ENCODE assay signal across 13 mouse cellular contexts in the genomic region with DNA sequence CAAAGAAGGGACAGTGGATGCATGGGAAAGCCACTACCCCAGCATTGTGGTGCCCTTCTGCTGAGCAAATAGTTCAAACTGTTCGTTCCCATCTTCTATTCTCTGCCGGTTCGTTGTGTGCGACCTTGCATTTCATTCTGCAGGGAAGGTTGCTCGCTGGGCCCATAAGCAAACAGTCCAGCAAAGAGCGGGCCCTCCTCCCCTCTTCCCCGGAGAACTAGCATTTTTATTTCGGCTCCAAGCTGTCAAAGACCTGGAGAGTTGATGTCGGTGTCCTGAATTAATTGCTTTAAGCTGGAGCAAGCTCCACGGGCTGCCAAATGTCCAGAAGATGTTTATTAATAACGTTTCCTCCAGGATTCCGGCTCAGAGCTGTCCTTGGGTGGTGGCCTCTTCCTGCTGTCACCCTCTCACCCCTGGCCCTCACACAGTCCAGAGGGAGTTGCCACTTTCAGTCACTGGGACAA. TPM values are rescaled to one million over a fixed set of nuclear protein-coding genes. Genes with fewer than 3 reads are reported as not detected.
DNase-seq lines count a peak whose midpoint lies in the region; ATAC-seq lines count a peak whose summit lies in the region.
"Had no signal": no experiment of that assay in that cellular context is flagged by ENCODE, and none has a peak within 500 bp of the region (broad histone marks: within the 10 kb centered on the region; RNA-seq: fewer than 3 reads in every experiment).

No protein-coding gene starts in this region.

- H3K27me3 ChIP-seq in hindbrain, embryonic 12.5 days, result peaks cover 96% of the 10 kb centered on the region
- peaks cover 77% of the 10 kb centered on the region for H3K27me3 ChIP-seq in hindbrain, embryonic 16.5 days (replicated peaks; ENCODE audit: control insufficient read depth, insufficient read depth, low read length)
- peaks cover 12% of the 10 kb centered on the region for H3K27me3 ChIP-seq in lung, embryonic 16.5 days (ENCODE audit: control insufficient read depth, insufficient read depth, low read depth, low read length)

- ATAC-seq in hindbrain, embryonic 12.5 days (ENCODE audit: low FRiP score), result peak; percentile 35; the same call in 1 of the 2 replicates
- ATAC-seq in hindbrain, embryonic 16.5 days, result no peak; the same call in 1 of the 2 replicates
- peak; percentile 55 for ATAC-seq in lung, embryonic 16.5 days (ENCODE audit: low read depth)

- peak; percentile 32 for DNase-seq in retina, embryonic 14.5 days (ENCODE audit: low spot score)
- DNase-seq in retina, postnatal 1 day, result no peak
- no peak for DNase-seq in adrenal gland, adult 8-10 months
- no peak for DNase-seq in frontal cortex, postnatal 25 days (ENCODE audit: low spot score in 2 of 2)
- no peak for DNase-seq in natural killer cell, adult 2 months (ENCODE audit: low spot score in 2 of 2)
- DNase-seq: cerebellum, postnatal 25 days; thymus, postnatal 25 days had no signal

- 0 out of 2 replicates have a peak overlapping the region, but pooled peaks have one; percentile 1 for H3K4me2 ChIP-seq in hindbrain, embryonic 12.5 days (replicated peaks)
- H3K4me2 ChIP-seq in hindbrain, embryonic 16.5 days (ENCODE audit: low read length), result no peak overlapping the region
- peak overlapping the region; percentile 29 for H3K4me2 ChIP-seq in lung, embryonic 16.5 days (ENCODE audit: low read depth, low read length)

- 2% methylated on average over 12 of the region's 12 CpGs for WGBS in hindbrain, embryonic 12.5 days
- 3% methylated on average over 12 of the region's 12 CpGs for WGBS in hindbrain, embryonic 16.5 days
- 4% methylated on average over 12 of the region's 12 CpGs for WGBS in lung, embryonic 16.5 days

- no peak overlapping the region for H3K4me3 ChIP-seq in hindbrain, embryonic 12.5 days
- no peak overlapping the region for H3K4me3 ChIP-seq in hindbrain, embryonic 16.5 days (ENCODE audit: low read length)
- no peak overlapping the region for H3K4me3 ChIP-seq in lung, embryonic 16.5 days (ENCODE audit: low read length)
- H3K4me3 ChIP-seq: left cerebral cortex, adult 2 months had no signal

- peaks cover 9% of the 10 kb centered on the region for H3K4me1 ChIP-seq in hindbrain, embryonic 12.5 days
- no peaks in the 10 kb centered on the region for H3K4me1 ChIP-seq in hindbrain, embryonic 16.5 days (ENCODE audit: control insufficient read depth, insufficient read depth, low read depth, low read length)
- H3K4me1 ChIP-seq in lung, embryonic 16.5 days (replicated peaks; ENCODE audit: control insufficient read depth, insufficient read depth, low read length), result peaks cover 4% of the 10 kb centered on the region; the same call in 1 of the 2 replicates

- H3K27ac ChIP-seq in hindbrain, embryonic 12.5 days, result no peak overlapping the region
- no peak overlapping the region for H3K27ac ChIP-seq in hindbrain, embryonic 16.5 days (ENCODE audit: low read depth, low read length)
- peak overlapping the region; percentile 61 for H3K27ac ChIP-seq in lung, embryonic 16.5 days (ENCODE audit: low read length)
- H3K27ac ChIP-seq: left cerebral cortex, adult 2 months had no signal

- no peak overlapping the region for H3K9ac ChIP-seq in hindbrain, embryonic 12.5 days
- H3K9ac ChIP-seq in hindbrain, embryonic 16.5 days (ENCODE audit: low read depth, low read length), result no peak overlapping the region
- H3K9ac ChIP-seq in lung, embryonic 16.5 days (ENCODE audit: low read length), result no peak overlapping the region; the same call in 1 of the 2 replicates

- H3K9me3 ChIP-seq in hindbrain, embryonic 12.5 days (replicated peaks), result no peaks in the 10 kb centered on the region
- no peaks in the 10 kb centered on the region for H3K9me3 ChIP-seq in hindbrain, embryonic 16.5 days (ENCODE audit: control insufficient read depth, low read length)
- no peaks in the 10 kb centered on the region for H3K9me3 ChIP-seq in lung, embryonic 16.5 days (ENCODE audit: control insufficient read depth, low read length)

- no peaks in the 10 kb centered on the region for H3K36me3 ChIP-seq in hindbrain, embryonic 12.5 days
- no peaks in the 10 kb centered on the region for H3K36me3 ChIP-seq in hindbrain, embryonic 16.5 days (ENCODE audit: control insufficient read depth, insufficient read depth, low read length)
- no peaks in the 10 kb centered on the region for H3K36me3 ChIP-seq in lung, embryonic 16.5 days (ENCODE audit: control insufficient read depth, insufficient read depth, low read length)

RNA-seq across cellular contexts. Expression of a gene that starts 23.4 kb away (rescaled TPM):
- 4.3 and 5.2 TPM in 2 replicates for polyA plus RNA-seq in hindbrain, embryonic 12.5 days (2016; fragmentation: Nextera tagmentation; extraction: Ambion mirVana)
- polyA plus RNA-seq in hindbrain, embryonic 16.5 days (2015; fragmentation: Nextera tagmentation; extraction: Ambion mirVana), result 0.75 and 1.2 TPM in 2 replicates
- polyA plus RNA-seq in lung, embryonic 16.5 days (2015; fragmentation: Nextera tagmentation; extraction: Ambion mirVana), result 32.6 and 38.1 TPM in 2 replicates
- not detected for total RNA-seq in adrenal gland, adult 8-10 months (2022)
- total RNA-seq: heart, adult 8-10 months; hematopoietic stem cell, adult 5-6 weeks; left cerebral cortex, adult 2 months had no signal
